Mouse (Mus musculus): ENCODE measurements at regions not wholly inside any gene's neighbourhood (a gene's known extent, or its start where the extent isn't known, plus 50 kb on each side); places are given as distances from the start of the nearest gene placed in this dataset.

DNA sequence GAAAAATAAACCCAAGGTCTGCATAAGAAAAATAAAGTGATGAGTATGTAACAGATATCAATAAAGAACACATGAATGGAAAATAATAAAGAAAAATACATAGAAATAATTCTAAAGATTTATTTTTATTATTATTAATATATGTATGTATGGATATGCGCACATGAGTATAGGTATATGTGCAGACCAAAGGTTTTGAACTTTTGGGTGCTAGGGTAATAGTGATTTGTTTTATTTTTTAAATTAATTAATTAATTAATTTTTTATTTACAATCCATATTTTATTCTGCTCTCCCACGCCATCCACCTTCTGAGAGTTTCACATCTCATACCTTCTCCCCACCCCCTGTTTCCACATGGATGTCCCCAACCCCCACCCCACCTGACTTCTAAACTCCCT is 105.8 kb upstream of the Gm5152 start:
- ATAC-seq (ENCODE audit: insufficient read depth, low FRiP score, low TSS enrichment), result peak; percentile 46; the same call in 1 of the 2 replicates
- no peaks in the 10 kb centered on the region for H3K4me1 ChIP-seq (ENCODE audit: control insufficient read depth, insufficient read depth, low read length)
- DNase-seq (ENCODE audit: low spot score), result no peak
- H3K27me3 ChIP-seq (ENCODE audit: control insufficient read depth, insufficient read depth, low read length), result no peaks in the 10 kb centered on the region
- WGBS, result 91% methylated on average over 2 of the region's 2 CpGs
- H3K27ac ChIP-seq (ENCODE audit: low read depth, low read length), result no peak overlapping the region
- no peaks in the 10 kb centered on the region for H3K9me3 ChIP-seq (ENCODE audit: control insufficient read depth, low read length)
- H3K36me3 ChIP-seq (ENCODE audit: control insufficient read depth, insufficient read depth, low read length), result no peaks in the 10 kb centered on the region
- no peak overlapping the region for H3K4me3 ChIP-seq (ENCODE audit: low read depth, low read length)
- H3K4me2 ChIP-seq (ENCODE audit: low read depth), result no peak overlapping the region
- H3K9ac ChIP-seq (ENCODE audit: low read length), result no peak overlapping the region

DNA sequence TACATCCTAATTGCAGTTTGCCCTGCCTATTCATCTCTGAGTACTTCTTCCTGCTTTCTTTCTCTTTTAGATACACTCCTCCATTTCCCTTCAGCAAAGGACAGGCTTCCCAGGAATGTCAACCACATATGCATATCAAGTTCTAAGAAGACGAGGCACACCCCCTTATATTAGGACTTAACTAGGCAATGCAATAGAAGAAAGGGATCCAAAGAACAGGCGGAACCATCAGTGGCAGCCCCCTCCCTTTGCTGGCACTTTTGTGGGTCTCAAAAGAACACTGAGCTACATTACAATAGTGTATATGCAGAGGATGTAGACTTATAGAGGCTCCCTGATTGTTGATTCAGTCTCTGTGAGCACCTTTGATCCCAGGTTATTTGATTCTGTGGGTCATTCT is 74.3 kb upstream of the Gm5152 start:
- H3K36me3 ChIP-seq (ENCODE audit: control insufficient read depth, insufficient read depth, low read length), result no peaks in the 10 kb centered on the region
- no peak overlapping the region for H3K4me2 ChIP-seq (ENCODE audit: low read depth)
- WGBS, result 72% methylated on average over 2 of the region's 2 CpGs
- no peaks in the 10 kb centered on the region for H3K9me3 ChIP-seq (ENCODE audit: control insufficient read depth, low read length)
- DNase-seq (ENCODE audit: low spot score) (no peak), ATAC-seq (ENCODE audit: insufficient read depth, low FRiP score, low TSS enrichment) (no peak)
- no peak overlapping the region for H3K27ac ChIP-seq (ENCODE audit: low read depth, low read length)
- no peak overlapping the region for H3K4me3 ChIP-seq (ENCODE audit: low read depth, low read length)
- H3K4me1 ChIP-seq (ENCODE audit: control insufficient read depth, insufficient read depth, low read length), result no peaks in the 10 kb centered on the region
- H3K9ac ChIP-seq (ENCODE audit: low read length), result no peak overlapping the region
- H3K27me3 ChIP-seq (ENCODE audit: control insufficient read depth, insufficient read depth, low read length), result no peaks in the 10 kb centered on the region

All from neural tube, embryonic 11.5 days (tissue).